Mouse (Mus musculus) CD4-positive, CD25-positive, alpha-beta regulatory T cell, adult 2 months (primary cell): ENCODE measurements around the gene Sirt5.

ENCODE experiments used
- DNase-seq: peaks from one replicate; pipeline ENCODE4 v3.0.0-alpha.2; 2012; ENCODE audit warnings: low read depth, low spot score

Gene Sirt5

DNA sequence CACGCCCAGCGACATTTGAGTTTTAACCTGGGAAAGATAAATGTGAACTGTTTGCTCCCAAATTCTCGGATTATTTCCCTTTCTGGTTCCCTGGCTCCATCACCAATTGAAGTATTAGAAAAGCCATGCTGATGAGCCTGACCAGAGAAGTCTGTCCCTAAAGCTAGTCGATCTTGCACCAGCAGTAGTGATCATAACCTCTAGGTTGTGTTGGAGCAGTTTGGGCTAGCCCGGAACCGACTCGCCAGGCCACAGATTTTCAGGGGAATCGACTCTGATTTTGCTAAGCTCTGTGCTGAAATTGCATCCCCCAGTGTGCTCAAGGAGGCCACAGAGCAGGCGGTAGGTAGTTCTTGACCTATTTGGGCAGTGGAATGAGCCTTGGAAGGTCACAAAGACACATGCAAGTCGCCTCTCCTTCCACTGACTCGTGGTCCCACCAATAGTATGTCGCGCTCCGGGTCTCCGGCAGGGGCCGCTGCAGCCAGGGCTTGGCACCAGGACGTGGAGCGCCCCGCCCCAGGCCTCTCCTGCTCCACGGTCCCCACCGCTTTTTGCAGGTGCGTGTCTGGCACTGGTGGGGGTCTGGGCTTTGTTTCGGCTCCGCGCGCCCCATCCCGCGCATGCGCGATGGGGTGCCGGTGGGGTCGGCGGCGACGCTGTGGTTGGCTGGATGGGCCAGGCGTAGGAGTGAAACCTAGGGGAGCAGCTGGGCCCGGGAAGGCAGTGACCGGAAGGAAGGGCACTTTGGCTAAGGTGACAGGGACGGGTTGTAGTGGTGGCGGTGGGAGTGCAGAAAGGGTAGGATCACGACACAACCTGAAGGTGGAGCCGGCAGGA, at the start of gene Sirt5:
Sirt5 (plus strand) TSS at position 512 of the 840 bp plus-strand sequence.
- peak; percentile 93 for DNase-seq

DNA sequence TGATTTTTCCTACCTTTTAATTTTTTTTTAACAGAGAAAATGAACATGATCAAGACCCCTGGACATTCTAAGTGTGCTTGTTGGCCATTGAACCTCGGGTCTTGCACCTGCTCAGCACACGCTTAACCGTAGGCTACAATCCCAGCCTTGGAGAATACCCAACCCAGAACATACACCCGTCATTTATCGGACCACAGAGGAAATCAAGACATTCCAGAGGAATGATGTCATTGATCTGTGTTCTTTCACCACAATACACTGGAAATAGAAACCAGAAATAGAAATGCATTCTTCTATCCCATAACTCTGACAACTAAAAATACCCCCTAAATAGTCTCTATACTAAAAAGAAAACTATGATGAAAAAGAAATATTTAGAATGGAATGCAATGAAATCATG, 47.9 kb upstream of the Sirt5 start:
- no peak for DNase-seq

DNA sequence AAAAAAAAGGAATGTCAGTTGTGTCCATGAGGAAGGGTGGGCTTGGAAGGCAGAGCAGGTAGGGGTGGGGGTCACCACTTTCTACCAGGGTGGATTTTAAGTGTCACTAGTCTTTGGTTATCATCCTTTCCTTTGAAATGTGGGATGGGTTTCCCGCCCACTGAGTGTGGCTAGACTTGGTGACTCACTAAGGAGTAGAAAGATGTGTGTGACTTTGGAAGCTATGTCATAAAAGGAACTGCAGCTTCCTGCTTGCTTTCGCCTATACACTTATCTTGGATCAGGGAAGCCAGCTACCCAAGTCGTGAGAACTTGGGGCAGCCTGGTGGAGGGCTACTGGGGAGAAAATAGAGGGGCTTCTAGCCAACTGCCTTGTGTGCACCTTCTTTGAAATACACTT, 45.9 kb upstream of the Sirt5 start:
- no peak for DNase-seq

DNA sequence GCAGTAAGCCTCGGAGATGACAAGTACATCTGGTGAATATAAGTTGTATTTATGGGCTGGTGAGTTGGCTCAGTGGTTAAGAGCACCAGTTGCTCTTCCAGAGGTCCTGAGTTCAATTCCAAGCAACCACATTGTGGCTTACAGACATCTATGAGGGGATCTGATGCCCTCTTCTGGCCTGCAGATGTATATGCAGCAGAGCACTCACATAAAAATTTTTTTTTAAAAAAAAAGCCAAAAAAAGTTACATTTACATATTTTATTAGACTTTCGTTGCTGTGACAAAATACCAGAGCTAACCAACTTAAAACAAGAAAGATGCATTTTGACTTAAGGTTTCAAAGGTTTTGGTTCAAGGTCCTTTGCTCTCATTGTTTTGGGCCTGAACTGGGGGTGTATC, 43.8 kb upstream of the Sirt5 start:
- DNase-seq, result peak; percentile 65

DNA sequence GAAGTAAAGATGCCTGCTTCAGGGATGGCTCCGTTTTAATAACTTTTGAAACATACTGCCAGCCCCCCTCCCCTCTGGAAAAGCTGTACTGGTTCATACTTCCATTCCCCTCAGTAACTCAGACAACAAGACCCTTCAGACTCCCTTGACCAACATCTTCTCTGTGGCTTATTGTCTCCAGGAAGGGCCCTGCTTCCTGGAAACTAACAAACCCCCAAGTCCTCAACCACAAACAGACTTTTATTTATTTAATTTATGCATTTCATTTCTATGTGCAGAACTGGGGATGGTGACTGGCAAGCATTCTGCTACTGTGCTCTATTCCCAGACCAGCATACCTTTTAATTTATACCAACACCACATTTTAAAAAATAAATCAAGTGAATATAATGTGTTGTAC, 39.9 kb upstream of the Sirt5 start:
- DNase-seq, result no peak

DNA sequence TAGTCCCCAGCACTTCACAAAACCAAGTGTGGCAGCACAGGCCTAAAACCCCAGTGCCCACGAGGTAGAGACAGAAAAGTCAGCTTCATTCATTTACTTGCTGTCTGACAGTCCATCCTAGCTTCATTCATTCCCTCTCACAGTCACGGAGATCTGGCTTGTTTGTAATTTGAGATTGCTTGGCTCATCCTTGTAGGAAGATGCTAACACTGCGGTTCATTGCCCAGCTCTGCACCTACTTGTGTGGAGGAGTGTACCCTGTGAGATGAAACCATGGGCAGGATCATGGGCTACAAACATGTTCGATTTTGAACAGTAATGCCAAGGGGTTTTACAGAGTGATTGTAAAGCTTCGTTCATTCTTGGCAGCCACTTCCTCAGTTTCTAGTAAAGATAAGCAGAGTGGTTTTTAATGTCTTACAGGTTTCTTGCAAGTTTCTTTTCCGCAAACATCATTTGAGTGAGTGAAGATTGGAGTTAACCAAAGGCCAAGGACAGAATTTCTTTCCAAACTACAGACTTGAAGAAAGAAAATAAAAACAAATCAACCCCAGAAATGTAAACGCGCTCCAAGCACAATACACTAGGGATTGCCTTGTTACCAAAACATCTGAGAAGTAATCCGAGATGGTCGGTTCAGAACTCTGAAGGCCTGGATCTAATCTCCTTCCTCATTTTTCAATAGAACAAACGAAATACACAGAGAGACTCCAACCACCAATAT, 33.4 kb upstream of the Sirt5 start:
- DNase-seq, result no peak

DNA sequence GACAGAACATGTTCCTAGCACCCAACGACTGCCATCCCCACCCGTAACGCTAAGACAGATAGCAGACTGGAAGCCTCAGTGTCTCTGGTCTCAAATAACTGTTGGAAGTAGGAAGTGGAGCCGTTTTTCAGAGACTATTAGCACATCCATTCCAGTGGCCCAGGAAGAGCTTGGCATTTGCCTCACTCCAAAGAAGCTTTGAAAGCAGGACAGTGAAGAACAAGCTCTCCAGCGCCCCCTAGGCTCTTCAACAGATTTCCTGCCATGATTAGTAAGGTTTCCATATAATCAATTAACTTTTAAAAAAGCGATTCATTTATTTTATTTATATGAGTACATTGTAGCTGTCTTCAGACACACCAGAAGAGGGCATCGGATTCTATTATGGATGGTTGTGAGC, 32.7 kb upstream of the Sirt5 start:
- peak; percentile 69 for DNase-seq

DNA sequence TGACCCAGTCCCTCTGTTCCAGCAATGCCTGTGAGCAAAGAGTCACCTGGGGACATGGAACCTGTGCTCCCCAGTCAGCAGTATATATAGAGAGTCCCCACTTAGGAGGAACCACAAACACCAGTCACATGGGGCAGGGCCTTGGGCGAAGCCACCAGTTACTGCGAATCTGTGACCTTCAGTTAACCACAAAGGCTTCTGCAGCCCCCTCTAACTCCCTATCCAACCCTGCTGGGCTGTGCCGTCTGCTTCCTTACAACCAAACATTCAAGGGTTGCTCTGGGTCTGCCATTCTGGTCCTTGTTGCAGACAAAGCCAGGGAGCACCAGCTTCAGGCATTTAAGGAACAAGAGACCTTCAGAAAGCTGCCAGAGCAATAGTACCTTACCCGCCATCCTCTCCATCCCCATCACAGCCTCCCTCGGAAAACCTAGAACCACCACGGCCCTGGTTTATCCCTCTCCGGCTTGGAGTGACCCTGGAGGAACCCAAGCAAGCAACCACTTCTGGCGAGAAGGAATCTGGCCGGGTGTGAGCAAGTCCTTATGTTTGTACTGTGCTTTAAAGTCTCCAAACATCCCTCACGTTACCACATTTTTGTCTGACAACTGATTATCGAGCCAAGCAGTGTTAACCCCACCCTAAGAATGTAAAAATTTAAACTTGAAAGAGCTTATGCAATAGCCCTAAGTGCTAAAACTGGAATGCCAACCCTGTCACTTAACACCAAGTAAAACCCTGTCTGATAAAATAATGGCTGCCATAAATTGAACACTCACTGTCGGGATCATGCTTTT, 28.7 kb upstream of the Sirt5 start:
- no peak for DNase-seq

DNA sequence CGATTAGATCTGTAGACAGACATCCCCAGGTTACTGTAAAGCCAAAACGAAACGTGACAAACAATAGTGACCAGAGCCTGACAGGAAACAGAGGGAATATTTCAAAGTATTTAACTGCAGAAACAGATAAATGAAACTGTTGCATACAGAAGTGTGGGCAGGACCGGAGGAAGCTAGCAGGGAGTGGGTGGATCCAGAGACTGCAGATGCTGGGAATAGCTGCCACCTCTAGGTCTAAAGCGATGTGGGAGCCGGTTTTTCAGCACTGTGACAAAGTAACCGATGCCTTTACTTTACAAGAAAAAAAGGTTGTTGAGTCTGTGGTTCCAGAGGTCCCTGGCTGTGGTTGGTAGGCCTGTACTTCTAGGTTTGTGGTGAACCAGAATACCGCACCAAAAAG, 27.3 kb upstream of the Sirt5 start:
- DNase-seq, result no peak

DNA sequence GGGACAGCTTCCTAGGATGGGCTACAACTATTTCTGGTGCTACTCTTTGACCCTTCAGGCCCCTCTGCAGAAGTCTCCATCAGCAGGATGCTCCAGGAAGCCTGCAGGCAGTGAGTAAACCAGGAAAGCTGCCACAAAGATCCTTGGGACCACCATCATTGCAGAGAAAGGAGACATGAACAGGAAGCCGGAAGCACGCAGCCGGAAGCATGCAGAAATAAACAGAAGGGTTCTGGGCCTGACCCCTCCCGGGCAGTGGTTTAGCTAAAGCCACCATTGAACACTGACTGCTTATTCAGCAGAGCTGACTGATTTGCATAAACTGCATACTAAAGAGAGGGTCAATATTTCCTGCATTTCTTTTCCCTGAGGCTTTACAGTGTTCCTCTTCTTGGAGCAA, 26.7 kb upstream of the Sirt5 start:
- DNase-seq, result no peak

DNA sequence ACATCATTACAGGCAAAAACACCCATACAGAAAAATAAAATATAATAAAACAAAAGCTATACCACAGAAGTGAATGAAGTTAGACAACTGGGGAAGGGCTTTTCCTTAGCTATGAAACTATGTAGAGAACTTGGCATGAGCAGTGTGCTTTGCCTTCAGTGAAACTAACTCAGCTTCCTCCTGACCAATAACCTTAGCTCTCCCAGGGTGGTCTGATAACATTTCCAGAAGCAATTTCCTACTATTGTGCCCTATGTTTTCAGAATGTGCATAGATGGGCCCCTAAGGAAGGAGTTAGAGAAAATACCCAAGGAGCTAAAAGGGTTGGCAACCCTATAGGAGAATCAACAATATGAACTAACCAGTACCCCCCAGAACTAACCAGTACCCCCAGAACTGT, 18.5 kb upstream of the Sirt5 start:
- no peak for DNase-seq

DNA sequence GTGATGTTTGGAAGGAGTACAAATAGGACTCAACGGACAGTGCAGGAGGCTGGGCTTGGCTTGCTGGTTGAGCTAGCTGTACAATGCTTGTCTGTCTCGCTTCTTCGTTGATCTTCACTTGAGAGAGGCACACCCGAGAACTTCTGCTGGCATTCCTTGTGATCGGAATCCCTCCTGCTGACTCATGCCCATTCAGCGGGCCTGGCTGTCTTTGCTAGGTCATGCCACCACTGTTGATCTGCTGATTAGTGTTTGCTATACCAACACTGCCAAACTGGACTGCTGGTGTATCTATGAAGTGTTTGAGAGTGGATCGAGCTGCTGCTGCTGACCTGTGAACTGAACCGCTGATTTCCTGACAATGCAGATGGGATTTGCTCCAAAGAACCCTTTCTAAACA, 15.9 kb upstream of the Sirt5 start:
- no peak for DNase-seq

DNA sequence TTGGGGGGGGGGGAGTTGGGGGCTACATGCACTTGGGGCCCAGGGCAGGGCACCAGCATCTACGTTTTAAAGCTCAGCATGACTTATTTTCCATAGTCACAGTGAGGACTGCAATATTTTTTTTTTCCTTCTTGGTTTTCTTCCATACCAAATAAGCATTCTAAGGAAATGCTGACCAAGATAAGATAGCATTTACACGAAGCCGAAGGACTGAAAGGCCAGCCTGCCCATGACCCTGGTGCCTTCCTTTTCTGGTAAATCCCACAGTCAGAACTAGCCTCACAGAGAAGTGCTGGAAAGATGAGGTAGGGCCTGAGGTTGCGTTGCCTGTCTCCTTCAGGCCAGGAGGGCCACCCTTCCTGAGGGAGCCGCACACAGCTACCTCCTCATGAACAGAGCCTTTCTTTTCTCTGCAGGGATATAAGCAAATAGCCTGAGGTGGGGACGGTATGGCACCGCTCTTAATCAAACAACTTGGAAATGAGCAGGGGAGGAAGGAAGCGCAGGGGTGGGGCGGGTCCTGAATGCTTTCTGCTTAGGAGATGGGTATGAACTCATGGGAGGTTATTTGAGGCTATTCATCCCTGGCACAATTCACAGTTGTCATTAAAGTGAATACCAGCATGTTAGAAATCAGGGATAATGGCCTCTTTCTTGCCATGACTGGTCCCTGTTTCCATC, 14.7 kb upstream of the Sirt5 start:
- DNase-seq, result no peak

DNA sequence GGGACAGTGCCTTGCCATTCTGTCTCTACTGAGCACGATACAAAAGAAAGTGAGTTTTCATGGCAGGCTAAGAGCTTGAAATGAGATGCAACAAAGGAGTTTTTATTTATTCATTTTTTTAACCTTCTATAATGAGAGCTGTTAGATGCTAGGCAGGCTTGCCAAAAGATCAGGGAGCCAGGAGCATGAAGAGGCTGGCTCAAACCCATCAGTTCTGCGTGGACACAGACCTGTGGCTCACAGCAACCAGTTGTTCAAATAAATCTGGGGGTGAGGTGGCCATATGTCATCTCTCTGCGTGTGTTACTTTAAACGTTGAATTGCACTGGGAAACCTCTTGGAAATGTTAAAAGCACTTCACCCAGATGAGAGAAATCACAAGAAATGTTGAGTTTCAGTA, 11.9 kb upstream of the Sirt5 start:
- no peak for DNase-seq

DNA sequence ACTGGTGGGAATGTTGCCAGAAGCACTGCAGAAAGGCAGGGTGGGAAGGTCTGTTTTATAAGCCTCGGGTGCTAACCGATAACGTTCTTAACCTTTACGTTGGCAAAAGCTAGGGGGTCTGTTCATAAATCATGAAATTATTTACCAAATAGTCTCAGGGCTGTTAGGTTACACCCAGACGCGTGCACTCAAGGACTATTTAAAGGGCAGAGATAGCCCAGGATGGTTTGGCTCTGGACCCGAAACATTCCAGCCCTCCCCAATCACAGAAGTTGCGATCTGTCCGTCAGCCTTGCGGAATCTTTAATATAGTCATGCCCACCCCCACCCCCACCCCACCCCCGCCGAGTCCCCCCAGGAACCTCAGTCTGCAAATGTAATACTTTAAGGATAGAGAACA, 10.9 kb upstream of the Sirt5 start:
- no peak for DNase-seq

DNA sequence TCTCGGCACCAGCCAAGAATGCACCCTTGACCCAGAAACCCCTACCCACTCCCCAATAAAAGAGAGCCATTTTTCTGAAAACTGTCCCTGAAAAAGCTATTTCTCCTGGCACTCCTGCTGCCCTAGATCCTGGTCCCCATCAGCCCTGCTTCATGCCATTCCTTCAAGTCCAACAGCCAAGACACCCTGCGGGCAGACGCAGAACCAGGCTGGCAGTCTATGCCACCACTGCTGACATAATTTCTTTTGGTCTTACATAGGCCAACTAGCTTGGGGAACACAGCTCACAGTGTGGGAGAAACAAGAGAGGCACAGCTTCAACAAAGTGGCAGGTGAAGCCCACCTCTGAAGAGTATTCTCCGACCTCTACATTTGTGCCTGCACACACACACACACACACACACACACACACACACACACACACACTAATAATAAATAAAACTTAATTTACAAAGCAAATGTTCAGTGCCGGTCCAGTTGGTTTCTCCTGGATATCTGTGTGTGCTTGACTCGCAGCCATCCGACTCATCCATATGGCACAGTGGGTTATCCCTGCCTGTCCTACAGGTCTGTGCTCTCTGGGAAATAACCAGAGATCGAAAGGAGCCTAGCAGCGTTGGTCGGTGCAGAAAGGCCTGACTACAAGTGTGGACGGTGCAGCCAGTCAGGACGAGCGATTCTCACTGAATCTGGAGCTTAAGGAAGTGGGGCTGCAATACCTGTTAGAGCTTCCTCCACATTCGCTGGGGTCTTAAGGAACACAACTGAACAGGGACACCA, 8.8 kb upstream of the Sirt5 start:
- DNase-seq, result no peak

DNA sequence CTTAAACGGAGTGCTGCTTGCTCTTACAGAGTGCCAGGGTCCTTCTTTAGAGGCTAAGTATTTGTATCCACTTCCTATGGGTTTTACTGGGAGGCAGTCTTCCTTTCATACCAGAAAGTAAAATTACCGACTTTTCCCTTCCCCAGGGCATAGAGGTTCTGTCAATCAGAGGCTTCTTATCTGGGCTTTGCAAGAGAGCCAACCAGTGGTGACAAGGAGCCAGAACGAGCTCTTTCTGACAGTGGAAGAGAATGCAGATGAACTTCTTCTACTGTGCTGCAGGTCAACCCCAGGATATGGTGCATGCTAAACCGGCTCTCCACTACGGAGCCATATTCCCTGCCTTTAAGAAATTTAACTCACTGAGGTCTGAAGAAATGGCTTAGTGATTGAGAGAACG, 4.8 kb upstream of the Sirt5 start:
- no peak for DNase-seq

DNA sequence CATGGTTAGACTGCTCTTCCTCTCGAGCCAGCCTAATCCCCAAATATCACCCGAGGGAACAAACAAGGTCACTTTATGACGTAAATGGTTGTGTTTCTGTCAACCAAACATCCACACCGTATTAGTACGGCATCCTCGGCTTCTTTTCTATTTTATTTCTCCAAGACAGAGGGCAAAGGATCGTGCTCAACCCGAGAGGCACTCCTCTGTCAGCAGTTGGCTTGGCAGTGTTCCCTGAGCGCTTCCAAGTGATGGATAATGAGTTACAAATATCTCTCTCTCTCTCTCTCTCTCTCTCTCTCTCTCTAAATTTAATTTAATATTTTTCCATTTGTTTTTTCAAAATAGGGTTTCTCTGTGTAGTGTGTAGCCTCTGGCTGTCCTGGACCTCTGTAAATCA, 2.9 kb upstream of the Sirt5 start:
- no peak for DNase-seq

DNA sequence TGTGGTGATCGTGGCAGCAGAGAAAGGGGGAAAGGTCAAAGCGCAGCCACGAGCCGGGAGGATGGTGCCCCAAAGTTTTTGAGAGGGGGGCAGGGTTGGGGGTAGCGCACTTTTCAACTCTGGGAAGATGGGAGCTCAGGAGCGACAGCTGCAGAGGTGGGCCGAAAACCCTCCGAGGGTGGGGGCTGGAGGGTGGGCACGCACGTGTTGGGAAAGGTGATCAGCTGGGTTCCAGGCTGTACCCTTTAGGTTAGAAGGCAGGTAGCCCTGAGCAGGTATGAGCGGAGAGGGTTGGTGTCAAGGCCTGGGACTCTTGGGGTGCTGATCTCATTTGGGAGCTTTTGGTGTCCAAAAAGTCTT, 509 bp downstream of the Sirt5 start:
- no peak for DNase-seq

DNA sequence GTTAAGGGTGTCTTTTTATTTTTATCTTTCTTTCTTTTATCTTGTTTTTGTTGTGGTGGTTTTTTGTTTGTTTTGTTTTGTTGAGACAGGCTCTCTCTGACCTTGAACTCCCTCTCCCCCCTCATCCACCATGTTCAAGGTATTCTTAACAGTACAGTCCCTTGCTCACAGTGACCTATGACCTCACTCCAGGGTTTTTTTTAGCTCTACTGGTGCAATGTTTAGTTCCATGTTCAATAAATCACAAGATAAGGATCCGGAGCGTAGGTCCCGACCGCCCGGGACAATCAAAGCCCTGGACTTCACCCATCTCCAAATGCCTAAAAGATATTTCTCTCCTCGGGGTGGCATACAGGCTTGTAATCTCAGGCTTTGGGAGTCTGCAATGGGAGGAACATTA, 4.8 kb downstream of the Sirt5 start:
- DNase-seq, result no peak

DNA sequence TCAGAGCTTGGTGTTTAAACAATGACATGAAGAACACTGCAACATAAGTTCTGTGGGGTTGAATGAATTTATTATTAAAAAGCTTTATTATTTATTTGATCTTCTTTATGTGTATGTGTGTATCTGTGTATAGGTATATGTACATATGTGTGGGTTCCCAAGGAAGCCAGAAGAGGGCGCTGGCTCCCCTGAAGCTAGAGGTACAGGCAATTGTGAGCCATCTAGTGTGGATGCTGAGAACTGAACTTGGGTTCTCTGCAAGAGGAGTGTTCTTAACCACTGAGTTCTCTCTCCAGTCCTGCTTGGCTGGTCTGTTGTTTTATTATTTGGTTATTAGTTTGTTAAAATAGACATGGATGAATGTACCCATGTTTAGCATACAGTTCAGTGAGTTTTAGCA, 7.6 kb downstream of the Sirt5 start:
- DNase-seq, result peak; percentile 26
